Mouse (Mus musculus) gonadal fat pad, adult 2 months (tissue): Measurements from ENCODE around the gene Gm37240. TPM values are rescaled to one million over a fixed set of nuclear protein-coding genes. Genes with fewer than 3 reads are reported as not detected.

Source experiments
- DNase-seq: peaks from one replicate; pipeline ENCODE4 v3.0.0-alpha.2; 2012; ENCODE audit warnings: low read depth
- polyA plus RNA-seq: library from polyadenylated mRNA; depleted of rRNA; stranded (reverse); fragments of >200 nt; gene quantifications from 2 replicates; pipeline ENCODE4 v1.2.3, GENCODE M21; 2012

The Gm37240 gene
- polyA plus RNA-seq, 1 experiment = 6.2 TPM

- no peak for DNase-seq
Observed at GRCm38 (mm10) chr3:84479293-84480005, 1407.9 kb downstream of the Gm37240 start.

- no peak for DNase-seq
Observed at GRCm38 (mm10) chr3:84478896-84479292, 1408.4 kb downstream of the Gm37240 start.

DNA sequence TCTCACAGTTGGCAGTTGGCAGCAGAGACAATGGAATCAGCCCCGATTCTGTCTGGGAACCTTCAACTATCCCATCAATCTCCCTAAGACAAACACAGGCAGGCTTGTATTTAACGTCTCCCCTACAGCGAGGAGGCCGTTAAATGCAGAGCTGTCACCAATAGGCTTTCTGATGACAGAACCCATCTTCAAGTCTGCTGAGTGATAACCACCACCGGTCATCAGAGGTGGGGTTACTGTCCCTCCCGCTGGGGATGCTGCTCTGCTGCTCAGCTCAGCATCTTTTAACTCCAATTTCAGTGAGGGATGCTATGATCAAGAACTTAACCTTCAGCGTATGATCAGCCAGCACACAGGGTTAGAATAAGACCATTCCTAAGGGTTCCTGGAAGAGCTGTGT lies 1409.1 kb downstream of the Gm37240 start:
- DNase-seq = no peak

- DNase-seq = no peak
Observed at GRCm38 (mm10) chr3:84477498-84477897, 1409.8 kb downstream of the Gm37240 start.

GRCm38 (mm10) chr3:84474981-84475775 lies 1412.1 kb downstream of the Gm37240 start:
- peak; percentile 97 for DNase-seq

DNA sequence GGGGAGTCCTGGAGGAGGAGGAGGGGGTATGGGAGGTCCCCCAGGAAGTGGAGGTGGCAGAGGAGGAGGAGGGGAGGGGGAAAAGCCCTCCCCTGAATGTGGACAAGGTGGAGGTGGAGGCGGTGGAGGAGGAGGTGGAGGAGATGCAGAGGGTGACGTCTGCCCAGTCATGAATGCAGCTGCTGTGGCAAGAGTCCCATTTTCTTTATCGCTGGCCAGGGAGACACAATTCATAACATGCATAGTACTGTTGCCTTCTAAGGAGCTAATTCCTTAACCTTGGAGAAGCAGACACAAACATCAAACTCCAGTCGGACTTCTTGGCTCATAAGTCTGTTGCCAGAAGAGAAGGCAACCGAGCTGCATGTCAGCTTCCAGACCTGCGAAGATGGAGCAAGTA lies 1412.9 kb downstream of the Gm37240 start:
- no peak for DNase-seq

- no peak for DNase-seq
Observed at GRCm38 (mm10) chr3:84472955-84473354, 1414.4 kb downstream of the Gm37240 start.

DNA sequence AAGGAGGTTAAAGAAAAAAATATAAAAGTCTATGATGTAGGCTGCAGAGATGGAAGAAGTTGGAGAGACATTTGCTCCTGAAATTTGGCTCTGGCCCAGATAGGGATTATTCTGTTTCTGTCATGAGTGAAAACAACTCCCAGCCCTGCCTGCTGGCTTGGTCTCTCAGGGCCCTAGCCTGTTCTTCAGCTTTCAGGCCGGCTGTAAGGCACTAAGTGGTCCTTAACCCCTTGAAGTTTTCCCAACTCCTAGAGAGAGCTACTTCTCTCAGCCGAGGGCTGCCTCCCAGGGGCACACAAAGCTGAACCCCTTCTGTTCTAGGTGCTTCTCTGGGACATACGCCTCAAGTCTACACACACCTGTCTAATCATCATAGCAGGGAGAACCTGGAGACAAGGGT lies 1414.8 kb downstream of the Gm37240 start:
- no peak for DNase-seq

DNA sequence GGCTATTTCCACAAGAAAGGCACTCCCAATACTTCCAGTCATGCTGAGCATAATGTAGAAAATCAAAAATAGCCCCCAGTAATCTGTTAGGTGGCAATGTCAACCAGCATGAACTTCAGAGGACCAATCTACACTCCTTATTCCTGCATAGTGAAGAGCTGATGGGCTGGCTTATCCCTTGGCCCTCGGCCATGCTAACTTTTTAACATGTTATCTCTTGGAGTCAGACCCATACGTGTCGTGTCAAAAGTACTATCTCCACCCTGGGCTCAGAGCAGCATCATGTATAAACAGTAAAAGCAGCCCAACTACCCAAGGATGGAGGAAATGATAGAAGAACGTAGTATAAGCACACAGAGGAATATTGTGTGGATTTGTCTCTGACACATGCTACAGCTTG lies 1416.2 kb downstream of the Gm37240 start:
- DNase-seq = no peak

DNA sequence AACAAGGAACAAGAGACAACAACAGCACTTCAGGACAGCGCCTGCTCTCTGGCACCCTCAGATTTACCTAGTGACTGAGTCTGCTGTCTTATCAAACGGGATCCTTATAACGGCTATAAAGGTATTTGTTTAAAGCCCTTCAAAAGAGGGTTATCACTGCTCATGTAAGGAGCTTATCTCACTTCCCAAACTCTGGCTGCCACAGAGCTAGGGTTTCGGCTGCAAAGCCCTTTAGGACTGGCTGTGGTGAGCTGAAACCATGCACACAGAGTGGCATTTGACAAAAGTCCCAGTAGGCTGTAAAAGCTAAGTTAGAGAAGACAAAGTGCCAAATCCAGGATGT lies 1419.2 kb downstream of the Gm37240 start:
- no peak for DNase-seq

DNA sequence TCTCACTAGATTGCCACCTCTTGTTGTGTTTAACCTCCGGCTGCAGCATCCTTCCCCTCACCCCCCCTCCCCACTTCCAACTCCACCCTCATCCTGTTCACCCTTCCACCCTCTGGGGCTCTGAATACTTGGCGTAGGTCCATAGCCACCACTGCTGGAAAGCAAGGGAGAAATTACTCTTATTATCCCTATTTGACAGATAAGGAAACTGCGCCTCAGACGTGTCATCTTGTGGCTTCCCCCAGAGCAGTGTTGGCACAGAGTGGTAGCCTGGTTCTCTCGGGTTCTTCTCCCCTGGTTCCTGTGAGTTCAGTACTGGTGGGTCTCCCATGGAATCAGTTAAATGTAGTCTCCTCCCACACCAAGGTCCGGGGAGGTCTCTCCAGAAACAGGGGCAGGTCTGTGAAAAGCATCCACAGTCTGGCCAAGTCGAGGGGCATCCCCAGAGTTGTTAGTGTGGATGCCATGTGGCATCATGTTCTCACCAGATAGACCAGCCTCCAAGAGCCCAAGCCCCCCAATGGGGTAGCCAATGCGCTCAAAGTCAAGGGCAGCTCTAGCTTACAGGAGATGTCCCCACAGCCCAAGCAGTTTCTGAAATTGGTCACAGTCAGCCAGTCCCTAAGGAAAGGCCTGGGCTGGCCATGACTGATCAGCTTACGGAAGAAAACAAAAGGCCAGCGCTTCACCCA lies 1419.8 kb downstream of the Gm37240 start:
- DNase-seq = no peak

GRCm38 (mm10) chr3:84465822-84466500 lies 1421.4 kb downstream of the Gm37240 start:
- DNase-seq = no peak

GRCm38 (mm10) chr3:84461687-84462086 lies 1425.6 kb downstream of the Gm37240 start:
- DNase-seq = no peak

GRCm38 (mm10) chr3:84460952-84461351 lies 1426.4 kb downstream of the Gm37240 start:
- DNase-seq = no peak

DNA sequence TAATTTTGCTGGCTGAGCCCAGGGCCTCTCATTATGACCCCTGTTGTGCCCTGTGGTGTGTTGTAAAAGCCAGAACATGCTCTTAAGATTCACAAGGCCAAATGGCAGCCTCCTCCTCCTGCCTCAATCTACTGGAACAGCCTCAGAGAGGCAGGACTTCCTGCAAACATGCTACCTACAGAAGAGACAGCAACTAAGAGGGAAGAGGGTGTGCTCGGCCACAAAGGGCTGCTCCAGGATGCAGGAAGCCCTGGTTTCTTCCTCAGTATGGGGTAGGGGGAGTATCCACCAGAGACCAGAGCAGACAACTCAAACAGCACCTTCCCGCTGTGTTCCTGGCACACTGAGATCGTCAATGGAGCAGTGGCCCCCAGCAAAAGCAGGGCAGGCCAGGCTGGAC lies 1426.8 kb downstream of the Gm37240 start:
- DNase-seq = no peak

DNA sequence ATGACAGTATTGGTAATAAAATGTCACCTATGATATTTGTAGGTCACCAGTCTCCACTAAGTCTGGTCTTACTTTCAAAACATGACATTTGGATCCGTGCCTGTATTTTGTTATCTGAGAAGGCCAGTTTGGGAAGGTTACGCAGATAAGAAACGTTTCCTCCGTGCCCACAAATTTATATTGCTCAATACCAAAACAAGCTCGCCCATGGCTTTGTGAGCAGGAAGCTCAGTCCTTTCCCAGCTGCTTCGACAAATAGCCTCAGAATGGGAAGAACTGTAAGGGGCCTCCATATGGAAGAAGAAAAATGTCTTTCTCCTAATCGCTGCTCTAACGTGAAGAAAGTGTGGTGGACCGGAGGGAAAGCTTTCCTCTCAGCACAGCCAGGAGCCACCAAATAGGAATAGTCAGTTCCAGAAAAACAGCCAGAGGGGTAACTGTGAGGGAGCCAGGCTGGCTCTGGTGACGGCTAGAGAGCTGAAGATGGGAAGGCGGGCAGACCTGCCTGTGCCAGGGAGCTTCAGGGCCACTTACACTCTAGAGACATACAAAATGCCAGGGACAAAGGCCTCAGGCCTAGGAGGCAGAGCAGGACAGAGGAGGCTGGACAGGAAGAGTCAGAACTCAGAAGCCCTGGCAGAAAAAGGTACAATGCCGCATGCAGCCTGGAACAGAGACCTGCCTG lies 1431.4 kb downstream of the Gm37240 start:
- no peak for DNase-seq

DNA sequence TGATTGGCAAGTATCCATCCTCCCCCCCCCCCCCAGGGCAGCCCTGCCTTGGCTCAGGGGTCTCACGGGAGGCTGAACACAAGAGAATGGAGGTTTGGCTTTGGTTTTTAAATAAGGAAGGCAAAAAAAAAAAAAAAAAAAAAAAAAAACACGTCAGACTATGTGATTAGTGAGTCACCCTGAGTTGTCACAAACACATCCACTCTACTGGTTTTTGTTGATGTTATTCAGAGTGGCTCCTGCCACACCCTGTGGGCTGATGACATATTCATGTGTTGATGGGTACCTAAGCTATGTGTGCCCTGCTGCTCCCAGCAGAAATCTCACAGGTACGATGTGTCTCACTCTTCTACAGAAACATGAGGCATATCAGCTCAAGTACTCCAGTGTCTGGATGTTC lies 1436.7 kb downstream of the Gm37240 start:
- no peak for DNase-seq

DNA sequence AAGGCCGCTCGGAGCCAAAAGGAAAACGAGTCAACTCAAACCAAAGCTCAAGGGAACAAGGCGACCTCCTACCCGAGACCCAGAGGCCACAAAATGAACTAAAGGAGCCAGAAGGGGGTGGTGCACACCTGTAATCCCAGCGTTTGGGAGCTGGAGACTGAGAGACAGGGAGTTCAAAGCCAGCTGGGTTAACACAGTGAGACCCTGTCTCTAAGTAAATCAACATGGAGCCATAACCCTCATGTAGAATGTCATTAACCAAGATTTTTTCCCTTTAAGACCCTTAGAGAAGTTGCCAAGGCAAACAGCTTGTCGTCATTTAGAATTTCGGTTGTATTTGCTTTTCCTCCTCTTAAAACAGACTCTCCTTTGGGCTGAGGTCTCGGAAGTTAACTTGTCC lies 1438.3 kb downstream of the Gm37240 start:
- no peak for DNase-seq

DNA sequence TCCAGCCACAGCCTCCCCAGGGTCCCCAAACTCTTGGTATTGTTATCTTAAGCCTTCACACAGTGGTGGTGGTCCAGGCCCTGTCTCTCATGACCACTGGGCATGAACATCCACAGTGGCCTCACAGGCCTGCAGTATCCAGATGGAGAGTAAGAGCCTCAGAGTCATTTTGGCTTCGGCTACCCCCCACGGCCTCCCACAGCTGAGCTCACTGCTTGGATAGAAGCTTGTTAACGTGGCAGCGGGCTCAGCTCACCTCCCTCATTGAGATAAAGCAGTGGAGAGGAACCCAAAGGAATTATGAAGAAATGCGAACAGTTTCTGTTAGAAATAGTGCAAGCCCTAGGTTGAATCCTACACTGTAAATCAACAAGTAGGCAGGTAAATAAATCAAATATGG lies 1439.5 kb downstream of the Gm37240 start:
- no peak for DNase-seq
